Mouse (Mus musculus): Measurements from ENCODE around the gene Ap5b1. TPM values are rescaled to one million over a fixed set of nuclear protein-coding genes. Genes with fewer than 3 reads are reported as not detected.

Ap5b1 gene
- polyA plus RNA-seq, 1 experiment from 2014 or later: 10.8 TPM

- peak overlapping the region; percentile 76 for H3K4me2 ChIP-seq
- peak overlapping the region; percentile 59 for H3K9ac ChIP-seq
- peak overlapping the region; percentile 92 for H3K27ac ChIP-seq
- no peaks in the 10 kb centered on the region for H3K9me3 ChIP-seq (replicated peaks)
- 0 out of 2 replicates have a peak, but pooled peaks have one; percentile 7 for ATAC-seq (replicated peaks; ENCODE audit: low FRiP score)
- WGBS: 7% methylated on average over 27 of the region's 27 CpGs
- peak overlapping the region; percentile 65 for H3K4me3 ChIP-seq (replicated peaks)
- peaks cover 31% of the 10 kb centered on the region for H3K4me1 ChIP-seq
- peaks cover 11% of the 10 kb centered on the region for H3K27me3 ChIP-seq
- peaks cover 29% of the 10 kb centered on the region for H3K36me3 ChIP-seq
Observed at GRCm38 (mm10) chr19:5568470-5569140, 780 bp downstream of the Ap5b1 start.

DNA sequence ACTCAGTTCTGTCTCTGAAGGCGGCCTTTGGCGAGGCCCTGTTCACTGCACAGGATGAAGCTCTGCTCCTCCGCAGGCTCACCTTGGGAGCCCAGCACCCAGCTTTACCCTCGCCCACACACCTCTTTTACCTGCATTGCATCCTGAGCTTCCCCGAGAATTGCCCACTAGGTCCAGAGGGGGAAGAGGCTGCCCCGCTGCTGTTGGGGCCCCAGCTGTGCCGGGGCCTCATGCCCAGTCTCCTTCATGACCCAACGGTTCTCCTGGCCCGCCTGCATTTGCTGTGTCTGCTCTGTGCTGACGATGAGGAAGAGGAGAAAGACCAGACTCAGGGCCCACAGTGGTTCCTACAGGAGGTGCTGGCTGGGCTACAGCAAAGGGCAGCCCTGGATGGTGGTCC lies 1.7 kb downstream of the Ap5b1 start:
- Histone ChIP-seq H3K36me3 (peaks cover 29% of the 10 kb centered on the region), H3K27ac (no peak overlapping the region), H3K27me3 (peaks cover 3% of the 10 kb centered on the region; the same call in 1 of the 2 replicates), H3K4me3 (replicated peaks) (no peak overlapping the region), H3K9me3 (replicated peaks) (no peaks in the 10 kb centered on the region), H3K4me2 (0 out of 2 replicates have a peak overlapping the region, but pooled peaks have one; percentile 76), H3K4me1 (peaks cover 28% of the 10 kb centered on the region), H3K9ac (no peak overlapping the region)
- WGBS: 92% methylated on average over 10 of the region's 10 CpGs
- ATAC-seq (replicated peaks; ENCODE audit: low FRiP score): no peak

DNA sequence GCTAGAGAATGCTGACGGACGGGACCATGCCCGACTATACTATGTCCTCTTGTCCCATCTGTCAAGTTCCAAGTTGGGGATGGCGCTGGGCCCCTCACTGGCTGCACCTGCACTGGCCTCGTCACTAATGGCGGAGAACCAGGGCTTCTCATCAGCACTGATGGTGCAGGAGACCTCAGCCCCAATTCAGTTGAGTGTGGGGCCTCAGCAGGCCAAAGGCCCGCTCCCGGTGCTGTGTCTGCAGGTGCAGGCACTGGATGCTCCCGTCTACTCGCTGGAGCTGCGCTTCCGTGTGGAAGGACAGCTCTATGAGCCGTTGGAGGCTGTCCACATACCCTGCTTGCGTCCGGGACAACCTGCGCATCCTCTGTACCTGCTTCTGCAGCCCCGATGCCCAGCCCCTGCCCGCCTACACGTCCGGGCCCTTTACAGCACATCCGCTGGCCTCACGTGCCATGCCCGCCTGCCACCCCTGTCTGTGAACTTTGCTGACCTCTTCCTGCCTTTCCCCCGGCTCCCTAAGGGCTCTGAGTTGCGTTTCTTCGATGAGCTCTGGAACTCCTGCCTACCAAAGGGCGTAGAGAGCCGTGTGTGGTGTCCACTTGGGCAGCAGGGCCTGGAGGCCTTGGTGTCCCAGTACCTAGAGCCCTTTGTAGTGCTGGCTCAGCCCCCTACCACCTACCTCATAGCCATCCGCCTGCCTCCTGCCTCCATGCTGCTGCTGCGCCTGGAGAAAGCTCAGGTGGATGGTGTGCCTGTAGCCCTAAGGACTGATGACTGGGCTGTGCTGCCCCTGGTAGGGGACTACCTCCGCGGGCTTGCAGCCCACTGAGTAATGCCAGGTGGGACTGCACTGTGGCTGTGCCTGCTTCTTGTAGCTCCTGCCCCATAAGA lies 2.8 kb downstream of the Ap5b1 start:
- no peaks in the 10 kb centered on the region for H3K9me3 ChIP-seq (replicated peaks)
- WGBS: 89% methylated on average over 32 of the region's 32 CpGs
- H3K4me3 ChIP-seq (replicated peaks): no peak overlapping the region
- H3K4me2 ChIP-seq: no peak overlapping the region
- H3K27me3 ChIP-seq: no peaks in the 10 kb centered on the region
- H3K36me3 ChIP-seq: peaks cover 29% of the 10 kb centered on the region
- H3K9ac ChIP-seq: no peak overlapping the region
- no peak overlapping the region for H3K27ac ChIP-seq
- no peak for ATAC-seq (replicated peaks; ENCODE audit: low FRiP score)
- H3K4me1 ChIP-seq: peaks cover 28% of the 10 kb centered on the region

- no peak overlapping the region for H3K4me3 ChIP-seq (replicated peaks)
- no peaks in the 10 kb centered on the region for H3K9me3 ChIP-seq (replicated peaks)
- H3K36me3 ChIP-seq: peaks cover 29% of the 10 kb centered on the region
- H3K9ac ChIP-seq: no peak overlapping the region
- H3K4me1 ChIP-seq: peaks cover 15% of the 10 kb centered on the region
- H3K27me3 ChIP-seq: no peaks in the 10 kb centered on the region
- no peak overlapping the region for H3K4me2 ChIP-seq
- WGBS: 73% methylated on average over 5 of the region's 5 CpGs
- ATAC-seq (replicated peaks; ENCODE audit: low FRiP score): no peak
- no peak overlapping the region for H3K27ac ChIP-seq
Observed at GRCm38 (mm10) chr19:5571831-5572230, 4.0 kb downstream of the Ap5b1 start.

DNA sequence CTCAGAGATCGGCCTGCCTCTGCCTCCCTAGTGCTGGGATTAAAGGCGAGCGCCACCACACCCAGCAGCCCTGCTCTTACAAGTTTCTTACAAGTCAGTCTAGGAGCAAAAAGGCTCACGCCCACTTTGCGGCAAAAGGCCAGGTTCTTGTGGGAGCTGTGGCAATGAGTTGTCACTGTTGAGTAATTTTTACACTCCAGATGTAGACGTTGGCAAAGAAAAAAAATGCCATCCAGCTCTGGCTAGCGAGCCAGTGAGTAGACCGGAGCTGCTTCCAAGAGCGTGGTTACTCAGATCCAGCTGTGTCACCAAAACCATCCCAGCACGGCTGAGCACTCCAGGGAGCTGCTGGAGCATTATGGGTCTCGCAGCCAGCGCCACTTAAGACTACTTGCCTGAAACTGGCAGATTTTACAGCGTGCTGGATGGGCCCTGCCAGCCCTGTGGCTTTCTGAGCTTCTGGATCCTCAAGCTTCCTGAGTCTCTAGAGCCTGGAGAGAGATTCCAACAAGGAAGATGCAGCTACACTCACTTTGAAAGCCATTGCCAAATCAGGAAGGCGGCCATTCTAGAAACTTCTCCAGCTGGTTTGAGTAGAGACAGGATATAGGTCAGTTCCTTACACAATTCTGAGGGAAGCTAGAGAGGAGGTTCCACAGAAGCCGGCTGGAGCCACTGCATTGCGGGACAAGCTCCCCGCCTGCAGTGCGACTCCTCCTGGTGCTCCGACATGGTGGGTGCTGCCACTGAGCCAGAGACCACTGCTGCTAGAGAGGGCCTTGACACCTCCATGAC lies 4.7 kb downstream of the Ap5b1 start:
- Histone ChIP-seq H3K4me1 (peaks cover 12% of the 10 kb centered on the region), H3K4me2 (no peak overlapping the region), H3K4me3 (replicated peaks) (no peak overlapping the region), H3K27ac (no peak overlapping the region), H3K27me3 (no peaks in the 10 kb centered on the region), H3K9me3 (replicated peaks) (no peaks in the 10 kb centered on the region), H3K36me3 (peaks cover 29% of the 10 kb centered on the region), H3K9ac (no peak overlapping the region)
- WGBS: 80% methylated on average over 19 of the region's 19 CpGs
- no peak for ATAC-seq (replicated peaks; ENCODE audit: low FRiP score)

DNA sequence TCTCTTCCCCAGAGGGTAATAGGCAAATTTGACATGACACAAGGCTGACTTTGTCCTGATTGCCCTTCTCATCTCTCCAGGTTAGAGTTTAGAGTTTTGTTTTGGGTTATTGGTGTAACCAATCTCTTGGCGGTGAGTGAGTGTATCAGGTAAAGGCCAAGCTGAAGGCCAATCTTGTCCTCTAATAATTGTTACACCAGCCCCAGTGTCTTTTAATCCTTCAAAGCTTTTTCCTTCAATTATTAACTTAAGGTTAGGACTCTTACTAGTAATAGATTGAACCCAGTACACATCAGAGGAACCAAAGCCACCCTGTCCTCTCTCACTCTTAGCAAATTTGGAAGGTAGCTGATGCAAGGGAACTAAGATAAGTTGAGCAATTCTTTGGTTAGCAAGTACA lies 7.5 kb downstream of the Ap5b1 start:
- no peak overlapping the region for H3K27ac ChIP-seq
- H3K4me2 ChIP-seq: no peak overlapping the region
- ATAC-seq (replicated peaks; ENCODE audit: low FRiP score): no peak
- H3K4me1 ChIP-seq: no peaks in the 10 kb centered on the region
- no peaks in the 10 kb centered on the region for H3K27me3 ChIP-seq
- no peak overlapping the region for H3K9ac ChIP-seq
- WGBS: 85% methylated on average over 1 of the region's 1 CpGs
- H3K4me3 ChIP-seq (replicated peaks): no peak overlapping the region
- H3K36me3 ChIP-seq: peaks cover 15% of the 10 kb centered on the region
- H3K9me3 ChIP-seq (replicated peaks): no peaks in the 10 kb centered on the region

GRCm38 (mm10) chr19:5579971-5580370 lies 12.1 kb downstream of the Ap5b1 start:
- Histone ChIP-seq H3K9ac (no peak overlapping the region), H3K27ac (no peak overlapping the region), H3K36me3 (no peaks in the 10 kb centered on the region), H3K9me3 (replicated peaks) (no peaks in the 10 kb centered on the region), H3K4me1 (no peaks in the 10 kb centered on the region), H3K4me2 (no peak overlapping the region), H3K27me3 (no peaks in the 10 kb centered on the region), H3K4me3 (replicated peaks) (no peak overlapping the region)
- no peak for ATAC-seq (replicated peaks; ENCODE audit: low FRiP score)
- WGBS: 80% methylated on average over 4 of the region's 4 CpGs

- Histone ChIP-seq H3K27ac (no peak overlapping the region), H3K4me3 (replicated peaks) (no peak overlapping the region), H3K27me3 (no peaks in the 10 kb centered on the region), H3K9ac (no peak overlapping the region), H3K4me1 (no peaks in the 10 kb centered on the region), H3K4me2 (no peak overlapping the region), H3K9me3 (replicated peaks) (no peaks in the 10 kb centered on the region), H3K36me3 (no peaks in the 10 kb centered on the region)
- WGBS: 92% methylated on average over 6 of the region's 6 CpGs
- no peak for ATAC-seq (replicated peaks; ENCODE audit: low FRiP score)
Observed at GRCm38 (mm10) chr19:5580776-5581175, 13.0 kb downstream of the Ap5b1 start.

GRCm38 (mm10) chr19:5581995-5582394 lies 14.2 kb downstream of the Ap5b1 start:
- Histone ChIP-seq H3K27ac (no peak overlapping the region), H3K27me3 (no peaks in the 10 kb centered on the region), H3K9me3 (replicated peaks) (no peaks in the 10 kb centered on the region), H3K4me2 (no peak overlapping the region), H3K4me3 (replicated peaks) (no peak overlapping the region), H3K36me3 (no peaks in the 10 kb centered on the region), H3K9ac (no peak overlapping the region), H3K4me1 (no peaks in the 10 kb centered on the region)
- ATAC-seq (replicated peaks; ENCODE audit: low FRiP score): no peak
- WGBS: 78% methylated on average over 2 of the region's 2 CpGs

DNA sequence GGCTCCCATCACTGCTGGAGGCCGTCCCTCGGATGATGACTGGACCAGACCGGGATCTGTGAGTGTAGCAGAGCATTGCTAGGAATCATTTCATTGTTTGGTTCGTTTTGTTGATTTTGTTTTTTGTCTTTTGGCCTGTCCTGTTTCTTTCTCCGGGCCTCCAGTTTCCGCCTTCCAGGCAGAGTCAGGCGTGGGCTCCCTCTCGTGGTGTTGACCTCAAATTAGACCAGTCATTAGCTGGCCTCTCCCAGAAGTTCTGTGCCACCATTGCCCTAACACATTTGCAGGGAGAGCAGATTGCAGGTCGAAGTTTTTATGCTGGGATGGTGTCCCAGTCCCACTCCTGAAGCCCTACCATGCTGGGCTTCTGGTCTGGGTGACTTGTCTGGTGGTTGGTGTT lies 21.3 kb downstream of the Ap5b1 start:
- no peak for ATAC-seq (replicated peaks; ENCODE audit: low FRiP score)
- H3K27me3 ChIP-seq: no peaks in the 10 kb centered on the region
- WGBS: 77% methylated on average over 9 of the region's 9 CpGs

GRCm38 (mm10) chr19:5591888-5592287 lies 24.1 kb downstream of the Ap5b1 start:
- WGBS: 89% methylated on average over 6 of the region's 6 CpGs
- Histone ChIP-seq H3K36me3 (no peaks in the 10 kb centered on the region), H3K4me2 (no peak overlapping the region), H3K27ac (no peak overlapping the region), H3K4me1 (no peaks in the 10 kb centered on the region), H3K4me3 (replicated peaks) (no peak overlapping the region), H3K9me3 (replicated peaks) (no peaks in the 10 kb centered on the region), H3K27me3 (no peaks in the 10 kb centered on the region), H3K9ac (no peak overlapping the region)
- ATAC-seq (replicated peaks; ENCODE audit: low FRiP score): no peak

More for the DNA sequence above, 21.3 kb downstream of the Ap5b1 start:
- Histone ChIP-seq H3K4me2 (no peak overlapping the region), H3K27ac (no peak overlapping the region), H3K9me3 (replicated peaks) (no peaks in the 10 kb centered on the region), H3K4me3 (replicated peaks) (no peak overlapping the region), H3K4me1 (no peaks in the 10 kb centered on the region), H3K36me3 (no peaks in the 10 kb centered on the region), H3K9ac (no peak overlapping the region)

DNA sequence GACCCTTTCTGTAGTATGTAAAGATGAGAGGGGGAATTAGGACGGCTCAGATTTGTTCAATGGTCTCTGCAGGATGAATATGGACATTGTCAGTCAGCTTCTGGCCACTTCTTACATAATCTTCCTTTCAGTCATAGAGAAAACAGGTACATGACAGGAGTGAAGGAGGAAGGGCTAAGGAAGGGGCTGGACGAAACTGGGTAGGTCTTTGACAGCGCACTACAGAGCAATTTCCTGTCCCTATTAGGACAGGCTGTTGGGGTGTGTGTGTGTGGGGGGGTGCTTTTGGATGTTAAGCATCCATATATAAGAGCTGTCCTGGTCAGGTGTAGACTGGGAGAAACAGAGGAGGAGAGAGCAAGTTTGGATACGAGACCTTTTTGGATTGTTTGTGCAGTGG lies 31.4 kb downstream of the Ap5b1 start:
- Histone ChIP-seq H3K9ac (no peak overlapping the region), H3K27me3 (no peaks in the 10 kb centered on the region), H3K27ac (no peak overlapping the region), H3K4me1 (peaks cover 14% of the 10 kb centered on the region), H3K36me3 (peaks cover 15% of the 10 kb centered on the region), H3K9me3 (replicated peaks) (no peaks in the 10 kb centered on the region), H3K4me3 (replicated peaks) (no peak overlapping the region), H3K4me2 (no peak overlapping the region)
- ATAC-seq (replicated peaks; ENCODE audit: low FRiP score): no peak
- 77% methylated on average over 4 of the region's 4 CpGs for WGBS
